In the genomic region with DNA sequence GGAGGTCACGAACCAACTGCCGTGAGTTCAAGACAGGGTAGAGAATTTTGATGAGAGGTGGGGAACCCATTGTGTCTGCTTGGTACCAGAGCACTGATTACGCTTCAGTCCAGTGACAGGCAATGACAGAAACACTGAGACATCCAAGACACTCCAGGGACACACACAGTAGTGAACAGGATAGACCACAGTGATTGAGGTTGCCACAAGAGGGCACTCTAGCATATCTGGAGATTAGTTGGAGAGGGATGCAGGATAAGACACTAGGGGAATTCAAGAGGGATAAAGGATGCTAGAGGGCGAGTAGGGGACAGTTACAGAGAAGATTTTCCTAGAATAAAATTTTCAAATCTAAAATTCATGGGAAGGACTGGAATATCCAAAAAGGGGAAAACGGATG, we compare ENCODE assay signal across 8 mouse cellular contexts. TPM values are rescaled to one million over a fixed set of nuclear protein-coding genes. Genes with fewer than 3 reads are reported as not detected.
DNase-seq lines count a peak whose midpoint lies in the region; ATAC-seq and TF ChIP-seq lines count a peak whose summit lies in the region.
"Had no signal": no experiment of that assay in that cellular context is flagged by ENCODE, and none has a peak within 500 bp of the region (broad histone marks: within the 10 kb centered on the region; RNA-seq: fewer than 3 reads in every experiment).

No protein-coding gene starts in this region.

- H3K27ac ChIP-seq in ES-E14 (ENCODE audit: insufficient read depth, low read depth, low read length, poor library complexity, severe bottlenecking), result no peak overlapping the region
- H3K27ac ChIP-seq in hindbrain, embryonic 14.5 days, result no peak overlapping the region

- no peak overlapping the region for H3K4me3 ChIP-seq in ES-E14 (ENCODE audit: insufficient read depth in 1 of 2, low read depth in 1 of 2, low read length in 2 of 2, poor library complexity in 1 of 2, severe bottlenecking in 1 of 2)
- no peak overlapping the region for H3K4me3 ChIP-seq in hindbrain, embryonic 14.5 days (replicated peaks; ENCODE audit: low read length)

- H3K4me2 ChIP-seq in hindbrain, embryonic 14.5 days (replicated peaks), result no peak overlapping the region

- no peaks in the 10 kb centered on the region for H3K27me3 ChIP-seq in hindbrain, embryonic 14.5 days (ENCODE audit: control insufficient read depth, insufficient read depth, low read length)

- no peaks in the 10 kb centered on the region for H3K4me1 ChIP-seq in ES-E14 (ENCODE audit: control insufficient read depth in 2 of 2, insufficient read depth in 2 of 2, low read length in 2 of 2, poor library complexity in 1 of 2)
- no peaks in the 10 kb centered on the region for H3K4me1 ChIP-seq in hindbrain, embryonic 14.5 days (replicated peaks; ENCODE audit: control insufficient read depth, insufficient read depth, low read length)

- H3K9me3 ChIP-seq in ES-E14 (ENCODE audit: control insufficient read depth, insufficient read depth, low read depth, low read length), result no peaks in the 10 kb centered on the region
- no peaks in the 10 kb centered on the region for H3K9me3 ChIP-seq in hindbrain, embryonic 14.5 days (ENCODE audit: control insufficient read depth, low read length)

- no peaks in the 10 kb centered on the region for H3K36me3 ChIP-seq in ES-E14 (ENCODE audit: control insufficient read depth, insufficient read depth, low read length, poor library complexity, severe bottlenecking)
- no peaks in the 10 kb centered on the region for H3K36me3 ChIP-seq in hindbrain, embryonic 14.5 days (replicated peaks; ENCODE audit: control insufficient read depth, insufficient read depth)

- no peak for ATAC-seq in hindbrain, embryonic 14.5 days (ENCODE audit: low FRiP score)
- ATAC-seq in monocyte, adult 5-6 weeks (replicated peaks; ENCODE audit: insufficient number of reproducible peaks, low FRiP score, low TSS enrichment, poor library complexity, severe bottlenecking), result no peak

- WGBS in hindbrain, embryonic 14.5 days, result 52% methylated on average over 5 of the region's 5 CpGs

- no peak overlapping the region for H3K9ac ChIP-seq in ES-E14 (ENCODE audit: insufficient read depth, low read depth, low read length, poor library complexity, severe bottlenecking)
- no peak overlapping the region for H3K9ac ChIP-seq in hindbrain, embryonic 14.5 days

- DNase-seq in layer of hippocampus, adult 18-20 months (ENCODE audit: low spot score in 2 of 2), result peak; percentile 6 to 50
- DNase-seq in layer of hippocampus, adult 9-11 months, result no peak
- DNase-seq in ES-E14 (ENCODE audit: low read depth, low spot score), result peak; percentile 64
- peak; percentile 27 to 58 for DNase-seq in adrenal gland, postnatal 36 days
- peak; percentile 66 for DNase-seq in hindbrain, embryonic 14.5 days (ENCODE audit: low spot score)
- DNase-seq in lung, postnatal 36 days, result peak; percentile 48

- in situ Hi-C loops in ES-E14 (cut with MboI; ENCODE audit: low sequenced_read_pairs in 2 of 2, unreplicated experiment in 2 of 2), result no loop called here

TF ChIP-seq in ES-E14, 5 proteins besides CTCF, POLR2A, EP300 and RAD21:
- TF ChIP-seq ZC3H11A (IDR thresholded peaks at IDR 0.05; ENCODE audit: borderline replicate concordance, low read depth, low read length) (0 out of 2 replicates have a peak, but pooled peaks have one; percentile 29), CHD2 (IDR thresholded peaks at IDR 0.05; ENCODE audit: low read depth, low read length) (no peak), HCFC1 (IDR thresholded peaks at IDR 0.05; ENCODE audit: borderline replicate concordance, insufficient read depth, low read length) (no peak)

RNA-seq across cellular contexts. Expression of a gene that starts 8.3 kb away (rescaled TPM):
- total RNA-seq in layer of hippocampus, adult 18-20 months (2021), result under 1 TPM in 1 of 2 experiments, not detected in 1; 0.05 TPM
- total RNA-seq in ES-E14 (2012; rRNA removed), result 0.85 and 1.4 TPM in 2 replicates
- total RNA-seq in adrenal gland, postnatal 36 days (2021), result not detected
- polyA plus RNA-seq in hindbrain, embryonic 14.5 days (2014; fragmentation: Nextera tagmentation; extraction: Ambion mirVana), result 0.09 and 0.24 TPM in 2 replicates
- not detected in 3 replicates for total RNA-seq in monocyte, adult 5-6 weeks (2017)
- polyA plus RNA-seq: frontal cortex, adult 2 months had no signal

RNA-seq across cellular contexts. Expression of a gene that starts 31.9 kb away (rescaled TPM):
- total RNA-seq in layer of hippocampus, adult 18-20 months (2021), result 10 to 100 TPM; 43.0 to 46.4 TPM
- total RNA-seq in ES-E14 (2012; rRNA removed), result 150 and 189 TPM in 2 replicates
- total RNA-seq in adrenal gland, postnatal 36 days (2021), result 100 to 1,000 TPM in 1 of 2 experiments, 10 to 100 TPM in 1; 92.2 to 134 TPM
- 23.1 and 28.2 TPM in 2 replicates for polyA plus RNA-seq in hindbrain, embryonic 14.5 days (2014; fragmentation: Nextera tagmentation; extraction: Ambion mirVana)
- 53.4 to 77.1 TPM (median 61.5 TPM) in 3 replicates for total RNA-seq in monocyte, adult 5-6 weeks (2017)

RNA-seq across cellular contexts. Expression of a gene that starts 41.7 kb away (rescaled TPM):
- total RNA-seq in layer of hippocampus, adult 18-20 months (2021), result 10 to 100 TPM; 41.8 to 43.7 TPM
- 3.9 and 6.3 TPM in 2 replicates for total RNA-seq in ES-E14 (2012; rRNA removed)
- 10 to 100 TPM; 27.3 to 31.4 TPM for total RNA-seq in adrenal gland, postnatal 36 days (2021)
- polyA plus RNA-seq in hindbrain, embryonic 14.5 days (2014; fragmentation: Nextera tagmentation; extraction: Ambion mirVana), result 11.6 and 12.6 TPM in 2 replicates
- 2.9 to 5.9 TPM (median 3.4 TPM) in 3 replicates for total RNA-seq in monocyte, adult 5-6 weeks (2017)
